Mouse (Mus musculus): ENCODE results near the gene Specc1.

Specc1 gene

GRCm38 (mm10) chr11:61968875-61969274, 12.3 kb downstream of the Specc1 start:
- 97% methylated on average over 2 of the region's 2 CpGs for WGBS

- WGBS = 72% methylated on average over 5 of the region's 5 CpGs
Measured at GRCm38 (mm10) chr11:61970901-61971300, 14.3 kb downstream of the Specc1 start.

- WGBS = 73% methylated on average over 7 of the region's 7 CpGs
Measured at GRCm38 (mm10) chr11:61971441-61972221, 15.1 kb downstream of the Specc1 start.

GRCm38 (mm10) chr11:61974106-61974707, 17.6 kb downstream of the Specc1 start:
- 46% methylated on average over 13 of the region's 13 CpGs for WGBS

GRCm38 (mm10) chr11:61975783-61976182, 19.2 kb downstream of the Specc1 start:
- 91% methylated on average over 1 of the region's 1 CpGs for WGBS

- WGBS = 76% methylated on average over 2 of the region's 2 CpGs
Measured at GRCm38 (mm10) chr11:61981285-61981684, 24.7 kb downstream of the Specc1 start.

- 83% methylated on average over 9 of the region's 9 CpGs for WGBS
Measured at GRCm38 (mm10) chr11:61982828-61983227, 26.3 kb downstream of the Specc1 start.

GRCm38 (mm10) chr11:61986939-61987338, 30.4 kb downstream of the Specc1 start:
- 84% methylated on average over 4 of the region's 4 CpGs for WGBS

- WGBS = 54% methylated on average over 9 of the region's 9 CpGs
Measured at GRCm38 (mm10) chr11:61989647-61990046, 33.1 kb downstream of the Specc1 start.

GRCm38 (mm10) chr11:61991576-61991975, 35.0 kb downstream of the Specc1 start:
- WGBS = 82% methylated on average over 2 of the region's 2 CpGs

- 98% methylated on average over 4 of the region's 4 CpGs for WGBS
Measured at GRCm38 (mm10) chr11:61992671-61993285, 36.2 kb downstream of the Specc1 start.

GRCm38 (mm10) chr11:61999501-61999900, 42.9 kb downstream of the Specc1 start:
- 69% methylated on average over 8 of the region's 8 CpGs for WGBS

- 86% methylated on average over 12 of the region's 12 CpGs for WGBS
Measured at GRCm38 (mm10) chr11:62000099-62000498, 43.5 kb downstream of the Specc1 start.

- 79% methylated on average over 4 of the region's 4 CpGs for WGBS
Measured at GRCm38 (mm10) chr11:62001977-62002376, 45.4 kb downstream of the Specc1 start.

- 35% methylated on average over 6 of the region's 6 CpGs for WGBS
Measured at GRCm38 (mm10) chr11:62004881-62005240, 48.3 kb downstream of the Specc1 start.

GRCm38 (mm10) chr11:62005241-62005910, 48.8 kb downstream of the Specc1 start:
- WGBS = 32% methylated on average over 14 of the region's 14 CpGs

GRCm38 (mm10) chr11:62005911-62006260, 49.3 kb downstream of the Specc1 start:
- 33% methylated on average over 5 of the region's 5 CpGs for WGBS

GRCm38 (mm10) chr11:62006680-62007079, 50.1 kb downstream of the Specc1 start:
- 42% methylated on average over 5 of the region's 5 CpGs for WGBS

- 64% methylated on average over 9 of the region's 9 CpGs for WGBS
Measured at GRCm38 (mm10) chr11:62007984-62008383, 51.4 kb downstream of the Specc1 start.

- 47% methylated on average over 16 of the region's 16 CpGs for WGBS
Measured at GRCm38 (mm10) chr11:62010625-62011231, 54.2 kb downstream of the Specc1 start.

- 85% methylated on average over 6 of the region's 6 CpGs for WGBS
Measured at GRCm38 (mm10) chr11:62012039-62012438, 55.5 kb downstream of the Specc1 start.

GRCm38 (mm10) chr11:62013449-62013848, 56.9 kb downstream of the Specc1 start:
- WGBS = 84% methylated on average over 3 of the region's 3 CpGs

Measured in cerebral cortex, adult 2 months (tissue).